Mouse (Mus musculus): ENCODE measurements around the gene Gm11116.
"Not testable (repeated sequence)": the region's sequence is repeated elsewhere in the genome, so short reads cannot be mapped to it uniquely, and the experiment has no call there.

The Gm11116 gene

GRCm38 (mm10) chr5:88111430-88111829, at the start of gene Gm11116:
Gene Gm11116, minus strand, starts transcription at chr5:88111530.
- no peak for DNase-seq

- no peak for DNase-seq
These were observed 42.7 kb upstream of the Gm11116 start, which contains the start of gene Gm11115 for GRCm38 (mm10) chr5:88153999-88154398. Gene Gm11115, minus strand, starts transcription at chr5:88154099.

- not testable (repeated sequence) for DNase-seq
These were observed 25.1 kb downstream of the Gm11116 start, which contains the start of gene Smr2 for GRCm38 (mm10) chr5:88086256-88086655. Gene Smr2, plus strand, starts transcription at chr5:88086556.
